Mouse (Mus musculus) forebrain, embryonic 12.5 days (tissue): ENCODE measurements around the gene Zfp788. TPM values are rescaled to one million over a fixed set of nuclear protein-coding genes. Genes with fewer than 3 reads are reported as not detected.
"Not testable (repeated sequence)": the region's sequence is repeated elsewhere in the genome, so short reads cannot be mapped to it uniquely, and the experiment has no call there.

Source experiments
- ATAC-seq: fragments of 200-750 bp; cut with Nextera tagmentation; 2 replicates; pipeline ENCODE4 v1.8.0; 2017; ENCODE audit warnings: moderate TSS enrichment; ENCODE audit not compliant: low FRiP score
- H3K27ac ChIP-seq: fragments of 300-500 bp; sonication (generic); 2 replicates; pipeline ENCODE4 v1.5.1; 2016; ENCODE audit warnings: mild to moderate bottlenecking
- H3K27me3 ChIP-seq: fragments of 300-500 bp; sonication (generic); 2 replicates; pipeline ENCODE4 v1.6.1; 2016; ENCODE audit warnings: mild to moderate bottlenecking
- H3K36me3 ChIP-seq: fragments of 300-500 bp; sonication (generic); replicated peaks from 2 replicates; pipeline ENCODE4 v1.6.1; 2016; ENCODE audit warnings: mild to moderate bottlenecking
- H3K4me1 ChIP-seq: fragments of 300-500 bp; sonication (generic); 2 replicates; pipeline ENCODE4 v1.6.1; 2016
- H3K4me2 ChIP-seq: fragments of 300-500 bp; sonication (generic); 2 replicates; pipeline ENCODE4 v1.6.1; 2016; ENCODE audit warnings: mild to moderate bottlenecking, moderate library complexity
- H3K4me3 ChIP-seq: fragments of 300-500 bp; sonication (generic); replicated peaks from 2 replicates; pipeline ENCODE4 v1.5.1; 2016; ENCODE audit warnings: mild to moderate bottlenecking
- H3K9ac ChIP-seq: fragments of 300-500 bp; sonication (generic); 2 replicates; pipeline ENCODE4 v1.6.1; 2016; ENCODE audit warnings: mild to moderate bottlenecking
- H3K9me3 ChIP-seq: fragments of 300-500 bp; sonication (generic); 2 replicates; pipeline ENCODE4 v1.6.1; 2016
- WGBS: fragments of 180-500 bp; shearing (Covaris S2); methylation state at CpG from one replicate; pipeline ENCODE4 v1.1.7; 2016; 5-methylcytosine and 5-hydroxymethylcytosine counted together
- polyA plus RNA-seq: library from polyadenylated mRNA; unstranded; fragments of >200 nt; fragmentation: Nextera tagmentation; extraction: Ambion mirVana; gene quantifications from 2 replicates; pipeline ENCODE4 v1.2.1, GENCODE M21; 2016

The Zfp788 gene
- polyA plus RNA-seq = 16.4 and 19.0 TPM in 2 replicates

DNA sequence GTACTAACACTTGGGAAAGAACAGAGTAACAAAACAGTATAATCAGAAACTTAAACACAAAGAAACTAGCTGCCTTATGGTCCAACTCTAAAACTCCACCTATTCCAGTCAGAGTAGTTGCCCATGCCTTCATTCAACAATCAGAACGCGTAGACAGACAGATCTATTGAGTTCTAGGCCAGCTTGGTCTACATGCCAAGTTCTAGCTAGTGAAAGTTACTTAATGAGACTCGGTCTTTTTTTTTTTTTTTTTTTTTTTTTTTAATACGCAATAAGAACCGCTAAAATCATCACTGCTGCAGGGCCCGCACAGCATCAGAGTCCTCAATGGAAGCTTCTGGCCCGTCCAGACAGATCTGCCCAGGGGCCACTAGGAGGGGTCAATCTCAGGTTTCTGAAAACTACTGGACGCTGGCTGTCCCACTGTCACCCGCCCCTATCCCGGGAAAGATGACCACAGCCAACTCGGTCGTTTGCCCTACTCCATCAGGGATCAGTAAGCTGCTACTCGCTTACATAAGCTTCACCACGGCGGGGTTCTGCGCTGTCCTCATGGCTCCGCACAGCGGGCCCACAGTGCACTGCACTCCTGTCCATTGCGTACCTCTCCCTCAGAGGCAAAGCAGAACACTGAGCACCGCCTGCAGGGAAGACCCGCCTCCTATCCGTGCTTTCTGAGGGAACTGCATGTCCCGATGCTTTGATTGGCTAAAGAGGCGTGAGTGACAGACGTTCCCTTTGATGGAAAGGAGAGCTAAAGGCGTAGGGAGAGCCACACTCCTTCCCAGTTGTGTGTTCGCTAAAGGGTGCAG is at the start of gene Zfp788:
TSS of gene Zfp788 (plus strand) at position 795 of the 812 bp plus-strand sequence.
- no peaks in the 10 kb centered on the region for H3K27me3 ChIP-seq
- 1% methylated on average over 27 of the region's 27 CpGs for WGBS
- H3K4me1 ChIP-seq = peaks cover 4% of the 10 kb centered on the region; the same call in 1 of the 2 replicates
- H3K27ac ChIP-seq = peak within 1 kb of the TSS; percentile 97
- ATAC-seq = peak; percentile 97
- H3K9me3 ChIP-seq = 0 out of 2 replicates have a peak, but pooled peaks cover 10% of the 10 kb centered on the region
- peak within 1 kb of the TSS; percentile 61 for H3K4me3 ChIP-seq
- peak within 1 kb of the TSS; percentile 65 for H3K9ac ChIP-seq
- H3K4me2 ChIP-seq = peak within 1 kb of the TSS; percentile 64
- H3K36me3 ChIP-seq = peaks cover 29% of the 10 kb centered on the region

DNA sequence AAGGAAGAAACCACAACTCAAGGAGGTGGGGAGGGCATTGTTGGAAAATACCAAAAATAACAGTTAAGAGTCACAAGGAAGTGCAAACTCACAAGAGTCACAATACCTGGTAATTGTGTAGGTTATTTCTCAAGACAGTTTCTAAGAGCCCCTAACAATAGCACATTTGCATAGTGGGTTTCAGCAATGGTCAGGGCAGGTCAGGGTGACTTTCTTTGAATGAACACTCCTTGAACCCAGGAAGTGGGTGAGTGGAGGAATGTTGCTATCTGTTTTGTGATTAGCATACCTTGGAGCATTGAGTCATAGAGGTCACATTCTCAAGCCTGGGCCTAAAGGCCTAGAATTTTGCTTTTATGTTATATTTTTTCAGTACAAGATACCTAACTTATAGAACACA is 45.2 kb upstream of the Zfp788 start:
- peaks cover 12% of the 10 kb centered on the region; the same call in 1 of the 2 replicates for H3K9me3 ChIP-seq
- not testable (repeated sequence) for H3K4me2 ChIP-seq, H3K27ac ChIP-seq, H3K27me3 ChIP-seq, ATAC-seq, H3K9ac ChIP-seq, H3K4me3 ChIP-seq, H3K4me1 ChIP-seq, H3K36me3 ChIP-seq

DNA sequence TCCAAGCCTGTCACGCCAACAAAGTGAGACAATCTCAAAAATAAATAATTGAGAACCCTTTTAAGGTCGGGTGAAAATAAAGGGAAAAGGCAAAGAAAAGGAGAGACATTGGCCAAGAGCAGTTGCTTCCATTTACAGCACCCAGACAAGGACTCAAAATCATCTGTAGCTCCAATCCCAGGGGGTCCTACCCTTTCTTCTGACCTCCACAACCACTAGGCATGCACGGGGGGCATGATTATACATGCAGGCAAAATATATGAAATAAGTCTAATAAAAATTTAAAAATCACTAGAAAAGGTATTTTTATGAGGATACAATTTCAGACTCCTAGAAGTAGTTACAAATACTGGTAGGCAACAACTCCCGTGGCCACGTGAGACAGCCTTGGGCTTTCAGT is 34.4 kb upstream of the Zfp788 start:
- H3K9me3 ChIP-seq = no peaks in the 10 kb centered on the region
- H3K4me3 ChIP-seq = peak overlapping the region; percentile 60
- peaks cover 6% of the 10 kb centered on the region for H3K4me1 ChIP-seq
- H3K36me3 ChIP-seq = peaks cover 5% of the 10 kb centered on the region; the same call in 1 of the 2 replicates
- peak overlapping the region; percentile 60; the same call in 1 of the 2 replicates for H3K9ac ChIP-seq
- ATAC-seq = peak; percentile 41
- 57% methylated on average over 5 of the region's 5 CpGs for WGBS
- 0 out of 2 replicates have a peak overlapping the region, but pooled peaks have one; percentile 42 for H3K27ac ChIP-seq
- H3K4me2 ChIP-seq = peak overlapping the region; percentile 71
- H3K27me3 ChIP-seq = no peaks in the 10 kb centered on the region

DNA sequence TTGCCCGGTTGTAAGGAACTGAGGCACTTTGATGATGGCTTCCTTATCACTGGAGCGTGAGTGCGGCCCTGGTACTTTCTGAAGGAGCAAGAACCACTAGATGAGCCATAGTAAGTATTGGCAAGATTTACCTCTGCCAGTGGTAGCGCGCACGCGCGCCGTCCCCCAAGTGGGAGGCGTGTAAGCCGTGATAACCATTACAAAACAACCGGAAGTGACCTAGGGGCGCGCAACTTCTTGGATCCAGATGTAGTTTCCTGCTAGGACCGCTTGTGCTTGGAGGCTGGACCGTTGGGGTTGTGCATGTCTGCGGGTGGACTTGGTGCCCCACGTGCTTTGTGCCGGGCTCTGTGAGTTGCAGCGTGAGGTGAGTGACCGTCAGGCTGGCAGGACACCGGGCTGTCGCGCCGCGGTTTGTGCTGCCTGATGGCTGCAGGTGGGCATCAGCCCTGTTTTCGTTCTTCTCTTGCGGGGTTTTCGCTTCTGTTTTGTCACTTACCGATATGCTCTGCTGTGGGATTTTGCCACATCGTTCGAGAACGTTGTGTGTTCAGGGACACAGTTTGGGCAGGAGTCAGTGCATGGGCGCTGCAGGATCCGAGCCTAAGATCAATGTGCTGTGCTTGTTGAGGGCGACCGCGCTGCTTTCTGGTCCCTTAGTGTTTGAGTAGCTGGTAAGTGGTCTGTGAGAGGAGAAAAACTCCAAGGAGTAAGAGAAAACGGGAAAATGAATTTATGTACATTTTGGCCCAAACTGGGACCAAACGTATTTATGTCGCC is 33.8 kb upstream of the Zfp788 start, which contains the start of gene 2610021A01Rik:
TSS of gene 2610021A01Rik (plus strand) at position 197 of the 780 bp plus-strand sequence.
- ATAC-seq = peak; percentile 98
- H3K36me3 ChIP-seq = peaks cover 5% of the 10 kb centered on the region; the same call in 1 of the 2 replicates
- H3K9ac ChIP-seq = peak within 1 kb of the TSS; percentile 60
- 0 out of 2 replicates have a peak within 1 kb of the TSS, but pooled peaks have one; percentile 42 for H3K27ac ChIP-seq
- peak within 1 kb of the TSS; percentile 71 for H3K4me2 ChIP-seq
- H3K9me3 ChIP-seq = no peaks in the 10 kb centered on the region
- H3K27me3 ChIP-seq = no peaks in the 10 kb centered on the region
- peak within 1 kb of the TSS; percentile 60 for H3K4me3 ChIP-seq
- peaks cover 6% of the 10 kb centered on the region for H3K4me1 ChIP-seq
- under 1% methylated on average over 41 of the region's 41 CpGs for WGBS

DNA sequence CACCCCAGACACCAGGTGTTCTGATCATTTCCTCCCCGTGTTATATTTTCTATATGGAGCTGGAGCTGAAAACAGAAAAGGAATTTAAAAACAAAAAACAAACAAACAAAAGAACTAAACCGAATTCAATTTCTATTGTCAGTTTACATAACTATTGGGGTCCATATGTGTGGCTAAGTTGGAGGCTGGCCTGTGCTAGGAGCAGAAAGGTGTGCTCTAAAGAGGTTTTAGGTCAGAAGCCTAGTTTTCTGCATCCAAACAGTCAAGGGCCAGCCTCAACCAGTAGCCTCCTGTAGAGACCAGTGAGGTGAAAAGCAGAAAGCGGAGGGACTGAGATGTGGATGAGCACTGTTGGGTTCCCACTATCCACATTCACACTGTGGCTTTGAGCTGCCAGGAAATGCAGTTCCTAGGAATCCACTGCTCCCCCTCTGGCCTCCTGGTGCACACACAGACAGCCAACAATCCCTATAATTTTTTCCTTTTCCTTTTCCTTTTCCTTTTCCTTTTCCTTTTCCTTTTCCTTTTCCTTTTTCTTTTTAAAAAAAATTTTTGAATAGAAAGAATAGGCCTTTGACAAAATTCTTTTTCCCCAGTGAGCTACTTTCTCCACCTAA is 33.0 kb upstream of the Zfp788 start:
- no peaks in the 10 kb centered on the region for H3K9me3 ChIP-seq
- H3K27me3 ChIP-seq = no peaks in the 10 kb centered on the region
- ATAC-seq = no peak
- H3K9ac ChIP-seq = peak overlapping the region; percentile 60
- peaks cover 9% of the 10 kb centered on the region for H3K36me3 ChIP-seq
- H3K27ac ChIP-seq = no peak overlapping the region
- peaks cover 6% of the 10 kb centered on the region for H3K4me1 ChIP-seq
- whole genome bisulfite sequencing = 22% methylated on average over 3 of the region's 3 CpGs
- H3K4me3 ChIP-seq = peak overlapping the region; percentile 60
- peak overlapping the region; percentile 71 for H3K4me2 ChIP-seq

DNA sequence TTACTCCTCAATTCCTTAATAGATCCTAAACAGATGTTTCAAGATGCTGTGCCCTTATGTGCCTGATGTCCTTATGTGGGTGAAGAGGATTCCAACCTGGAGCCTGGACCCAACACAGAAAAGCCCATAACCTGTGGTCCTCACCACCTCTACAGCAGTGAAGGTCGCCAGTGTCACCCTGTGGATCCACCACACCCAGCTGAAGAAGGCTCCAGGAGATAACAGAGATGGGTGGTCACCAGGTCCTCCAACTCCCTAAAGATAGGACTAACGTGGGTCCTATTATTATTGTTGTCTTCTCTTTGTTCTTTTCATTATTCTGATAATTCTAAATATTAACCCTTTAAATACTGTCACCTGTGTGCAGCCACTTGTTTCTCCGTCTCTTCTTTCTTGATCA is 21.3 kb upstream of the Zfp788 start:
- Histone ChIP-seq H3K4me3 (no peak overlapping the region), H3K36me3 (peaks cover 37% of the 10 kb centered on the region), H3K27me3 (no peaks in the 10 kb centered on the region), H3K9ac (no peak overlapping the region), H3K9me3 (no peaks in the 10 kb centered on the region), H3K4me2 (no peak overlapping the region), H3K4me1 (no peaks in the 10 kb centered on the region), H3K27ac (no peak overlapping the region)
- no peak for ATAC-seq
- WGBS = 83% methylated on average over 3 of the region's 3 CpGs

DNA sequence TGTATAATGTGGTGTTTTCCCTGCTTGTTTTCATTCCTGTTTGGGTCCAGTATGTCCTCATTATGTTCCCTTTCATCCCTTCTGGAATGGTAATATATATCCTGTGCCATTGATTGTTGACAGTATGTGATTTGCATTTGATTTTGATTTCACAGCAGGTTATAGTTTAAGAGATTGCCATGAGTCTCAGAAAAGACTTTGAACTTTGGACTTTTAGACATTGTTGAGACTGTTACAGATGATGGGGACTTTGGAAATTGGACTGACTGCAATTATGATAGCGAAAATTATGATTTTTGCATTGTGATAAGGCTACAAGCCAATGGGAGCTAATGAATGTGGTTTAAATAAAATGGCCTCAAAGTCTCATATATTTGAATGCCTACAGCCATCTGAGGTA is 16.8 kb upstream of the Zfp788 start:
- H3K36me3 ChIP-seq = peaks cover 37% of the 10 kb centered on the region

DNA sequence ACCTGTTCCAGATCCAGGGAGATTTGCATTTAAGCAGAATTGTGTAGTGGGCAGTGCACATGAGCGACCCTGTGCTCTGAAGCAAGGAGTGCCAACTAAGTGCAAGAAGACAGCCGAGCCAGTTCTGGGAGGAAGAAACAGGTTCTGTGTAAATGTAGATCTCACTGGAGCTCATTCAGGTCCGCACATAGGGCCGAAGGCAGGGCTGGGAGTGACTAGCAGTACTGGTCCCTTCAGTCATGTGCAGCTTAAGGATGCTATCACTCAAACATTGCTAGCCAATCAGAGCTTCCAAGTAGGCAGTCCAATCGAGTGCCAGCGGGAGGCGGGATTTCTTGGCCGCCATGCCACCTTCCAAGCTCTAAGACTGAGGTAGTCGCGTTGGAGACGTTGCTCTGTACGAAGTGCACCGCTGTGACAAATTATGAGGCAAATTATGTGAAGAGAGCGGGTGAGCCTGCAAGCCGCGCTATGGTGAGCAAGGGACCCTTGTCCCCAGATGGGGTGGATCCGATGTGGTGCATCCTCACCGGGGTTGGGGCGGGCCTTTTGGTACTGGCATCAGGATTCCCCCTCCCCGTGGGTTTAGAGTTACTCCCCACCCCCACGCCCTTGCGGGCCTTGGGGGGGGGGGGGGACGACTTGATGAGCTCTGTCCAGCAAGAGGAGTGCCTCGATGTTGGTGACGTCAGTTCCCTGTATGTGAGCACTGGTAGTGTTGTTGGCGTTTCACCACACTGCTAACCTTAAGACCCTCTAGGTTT is 400 bp downstream of the Zfp788 start:
- peak; percentile 96 for ATAC-seq
- Histone ChIP-seq H3K9ac (peak overlapping the region; percentile 65), H3K36me3 (peaks cover 34% of the 10 kb centered on the region), H3K27ac (peak overlapping the region; percentile 97), H3K4me3 (peak overlapping the region; percentile 61), H3K9me3 (0 out of 2 replicates have a peak, but pooled peaks cover 13% of the 10 kb centered on the region), H3K4me2 (peak overlapping the region; percentile 64), H3K27me3 (no peaks in the 10 kb centered on the region), H3K4me1 (peaks cover 4% of the 10 kb centered on the region; the same call in 1 of the 2 replicates)
- under 1% methylated on average over 26 of the region's 26 CpGs for WGBS

More for the DNA sequence above, 16.8 kb upstream of the Zfp788 start:
- H3K4me1 ChIP-seq, H3K4me3 ChIP-seq, H3K9ac ChIP-seq, H3K9me3 ChIP-seq, H3K4me2 ChIP-seq, H3K27ac ChIP-seq, H3K27me3 ChIP-seq, ATAC-seq: not testable (repeated sequence)
- 92% methylated on average over 1 of the region's 1 CpGs for WGBS

DNA sequence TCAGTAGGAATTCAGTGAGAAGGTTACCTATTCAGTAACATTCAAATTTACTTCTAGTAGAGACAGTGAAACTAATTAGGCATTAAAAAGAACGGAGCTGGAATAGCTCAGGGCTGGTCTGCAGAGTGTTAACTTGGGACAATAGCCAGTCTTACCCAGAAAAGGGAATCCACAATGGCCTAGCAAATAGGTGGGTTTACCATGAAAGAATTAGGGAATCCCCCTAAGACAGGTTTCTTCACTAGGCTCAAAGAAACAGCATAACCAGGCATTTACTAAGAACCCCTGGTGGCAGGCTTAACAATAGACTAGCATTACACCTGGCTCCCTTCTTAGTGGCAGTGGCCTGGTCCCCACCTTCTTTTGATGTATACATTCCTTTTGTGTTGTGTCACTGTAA is 41.3 kb downstream of the Zfp788 start:
- not testable (repeated sequence) for H3K4me3 ChIP-seq, ATAC-seq, H3K27ac ChIP-seq, H3K36me3 ChIP-seq, H3K9ac ChIP-seq, H3K4me2 ChIP-seq, H3K27me3 ChIP-seq, H3K4me1 ChIP-seq
- 50% methylated on average over 1 of the region's 1 CpGs for WGBS
- peaks cover 18% of the 10 kb centered on the region for H3K9me3 ChIP-seq
